Mouse (Mus musculus) right cerebral cortex, adult 18-20 months (tissue): ENCODE measurements around the gene Cxcl17.
A peak's percentile ranks its signal among the peaks of the same experiment; 100 is the strongest.
"Not testable (repeated sequence)": the region's sequence is repeated elsewhere in the genome, so short reads cannot be mapped to it uniquely, and the experiment has no call there.

ENCODE experiments used
- DNase-seq: peaks from one replicate; pipeline ENCODE4 v3.0.0; 2022; ENCODE audit warnings: mixed read lengths

The Cxcl17 gene

GRCm38 (mm10) chr7:25424429-25424828 is 11.7 kb upstream of the Cxcl17 start:
- DNase-seq = peak; percentile 78

GRCm38 (mm10) chr7:25422286-25422841 is 9.7 kb upstream of the Cxcl17 start:
- peak; percentile 21 for DNase-seq

- no peak for DNase-seq
Measured at GRCm38 (mm10) chr7:25419943-25420342, 7.3 kb upstream of the Cxcl17 start.

GRCm38 (mm10) chr7:25419536-25419935 is 6.8 kb upstream of the Cxcl17 start:
- DNase-seq = no peak

- DNase-seq = no peak
Measured at GRCm38 (mm10) chr7:25417597-25417996, 4.9 kb upstream of the Cxcl17 start.

GRCm38 (mm10) chr7:25411861-25412260 is 825 bp downstream of the Cxcl17 start:
- DNase-seq = no peak

- no peak for DNase-seq
Measured at GRCm38 (mm10) chr7:25410969-25411615, 1.6 kb downstream of the Cxcl17 start.

- no peak for DNase-seq
Measured at GRCm38 (mm10) chr7:25409114-25409760, 3.4 kb downstream of the Cxcl17 start.

GRCm38 (mm10) chr7:25406468-25406867 is 6.2 kb downstream of the Cxcl17 start:
- DNase-seq = no peak

- DNase-seq = no peak
Measured at GRCm38 (mm10) chr7:25402671-25403101, 10.0 kb downstream of the Cxcl17 start.

GRCm38 (mm10) chr7:25401986-25402385 is 10.7 kb downstream of the Cxcl17 start:
- no peak for DNase-seq

GRCm38 (mm10) chr7:25401551-25401950 is 11.1 kb downstream of the Cxcl17 start:
- DNase-seq = no peak

GRCm38 (mm10) chr7:25399028-25399427 is 13.7 kb downstream of the Cxcl17 start:
- not testable (repeated sequence) for DNase-seq

GRCm38 (mm10) chr7:25398610-25399009 is 14.1 kb downstream of the Cxcl17 start, which contains the start of gene Lipe:
Gene Lipe, minus strand, starts transcription at chr7:25398710.
- no peak for DNase-seq

GRCm38 (mm10) chr7:25396621-25397020 is 16.1 kb downstream of the Cxcl17 start:
- DNase-seq = no peak

GRCm38 (mm10) chr7:25395558-25396521 is 16.8 kb downstream of the Cxcl17 start:
- peak; percentile 96 for DNase-seq

- DNase-seq = no peak
Measured at GRCm38 (mm10) chr7:25395186-25395557, 17.5 kb downstream of the Cxcl17 start.

GRCm38 (mm10) chr7:25394754-25395153 is 17.9 kb downstream of the Cxcl17 start:
- DNase-seq = no peak

- DNase-seq = no peak
Measured at GRCm38 (mm10) chr7:25393451-25394210, 19.1 kb downstream of the Cxcl17 start.

GRCm38 (mm10) chr7:25392851-25393250 is 19.8 kb downstream of the Cxcl17 start:
- no peak for DNase-seq

- no peak for DNase-seq
Measured at GRCm38 (mm10) chr7:25391856-25392453, 20.7 kb downstream of the Cxcl17 start.

GRCm38 (mm10) chr7:25390986-25391385 is 21.7 kb downstream of the Cxcl17 start:
- no peak for DNase-seq
